8 mouse cellular contexts compared by ENCODE assay signal in the genomic region with DNA sequence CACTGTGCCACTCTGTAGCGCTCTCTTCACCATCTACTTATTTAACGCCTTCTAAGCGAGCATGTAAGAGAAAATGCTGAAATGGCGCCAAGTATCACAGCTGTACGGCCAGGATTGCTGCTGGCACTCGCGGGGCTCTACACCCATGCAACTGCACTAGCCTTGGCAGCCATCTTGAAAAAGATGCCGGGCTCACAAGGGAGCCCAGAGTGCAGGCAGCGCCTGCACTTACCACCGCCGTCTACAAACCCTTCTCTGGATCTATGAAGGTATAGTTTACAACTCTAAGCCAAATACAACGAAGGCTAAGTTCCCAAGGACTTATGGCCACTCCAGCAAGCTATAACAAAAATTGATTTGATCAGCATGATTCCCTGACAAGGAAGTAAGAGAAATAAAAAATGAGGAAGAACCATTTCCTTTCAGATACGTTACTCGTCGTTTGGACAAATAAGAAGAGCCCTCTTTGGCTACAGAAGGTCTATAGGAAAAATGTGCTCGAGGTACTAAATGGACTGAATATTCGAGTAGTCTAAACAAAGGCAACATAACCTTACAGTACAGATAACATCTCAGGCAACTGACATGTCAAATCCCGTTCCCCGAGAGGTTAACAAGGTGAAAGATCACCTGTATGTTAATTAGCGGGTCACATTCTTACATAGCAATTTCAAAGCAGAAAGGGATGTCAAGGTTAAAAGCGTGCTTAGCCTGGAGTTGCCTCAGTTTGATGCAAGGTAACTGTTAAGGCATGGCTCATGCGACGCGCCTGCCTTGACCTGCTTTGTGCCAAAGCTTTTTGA. TPM values are rescaled to one million over a fixed set of nuclear protein-coding genes. Genes with fewer than 3 reads are reported as not detected.
DNase-seq lines count a peak whose midpoint lies in the region; ATAC-seq lines count a peak whose summit lies in the region.

No protein-coding gene starts in this region.

- 0 out of 2 replicates have a peak overlapping the region, but pooled peaks have one; percentile 24 for H3K27ac ChIP-seq in hindbrain, embryonic 11.5 days (ENCODE audit: low read depth, low read length)

- H3K4me1 ChIP-seq in hindbrain, embryonic 11.5 days (replicated peaks; ENCODE audit: control insufficient read depth, insufficient read depth, low read length) = no peaks in the 10 kb centered on the region

- H3K4me3 ChIP-seq in hindbrain, embryonic 11.5 days (ENCODE audit: low read depth, low read length) = peak overlapping the region; percentile 80

- no peaks in the 10 kb centered on the region for H3K27me3 ChIP-seq in hindbrain, embryonic 11.5 days (ENCODE audit: control insufficient read depth, insufficient read depth, low read length)

- H3K4me2 ChIP-seq in hindbrain, embryonic 11.5 days (replicated peaks; ENCODE audit: low read depth, low read length) = peak overlapping the region; percentile 78

- no peaks in the 10 kb centered on the region for H3K36me3 ChIP-seq in hindbrain, embryonic 11.5 days (ENCODE audit: control insufficient read depth, insufficient read depth, low read length)

- WGBS in hindbrain, embryonic 11.5 days = 2% methylated on average over 24 of the region's 24 CpGs

- peak overlapping the region; percentile 87 for H3K9ac ChIP-seq in hindbrain, embryonic 11.5 days (ENCODE audit: low read depth, low read length)

- DNase-seq in Muller cell, postnatal 12 days (ENCODE audit: inconsistent ontology term) = peak; percentile 43
- DNase-seq in cerebellum, postnatal 10 days = peak; percentile 67 to 68
- DNase-seq in frontal cortex, postnatal 10 days (ENCODE audit: low spot score in 2 of 2) = peak; percentile 46 to 57
- peak; percentile 64 for DNase-seq in hindbrain, embryonic 11.5 days (ENCODE audit: low spot score)
- DNase-seq in layer of hippocampus, postnatal 14 days (ENCODE audit: low spot score in 2 of 2) = peak; percentile 48 to 67
- peak; percentile 28 for DNase-seq in lung, postnatal 25 days (ENCODE audit: low spot score)
- DNase-seq in retina, embryonic 14.5 days (ENCODE audit: low spot score) = peak; percentile 66
- DNase-seq in thymus, postnatal 4 days = peak; percentile 64

- no peak for ATAC-seq in hindbrain, embryonic 11.5 days (ENCODE audit: low FRiP score)

- no peaks in the 10 kb centered on the region for H3K9me3 ChIP-seq in hindbrain, embryonic 11.5 days (ENCODE audit: control insufficient read depth, low read length)

RNA-seq across cellular contexts. Expression of a gene that starts 1.4 kb away (rescaled TPM):
- 1,193 and 1,290 TPM in 2 replicates for polyA plus RNA-seq in hindbrain, embryonic 11.5 days (2014; fragmentation: Nextera tagmentation; extraction: Ambion mirVana)
- 100 to 1,000 TPM; 465 to 518 TPM for total RNA-seq in layer of hippocampus, postnatal 14 days (2021)

RNA-seq across cellular contexts. Expression of a gene that starts 27.4 kb away (rescaled TPM):
- 109 and 115 TPM in 2 replicates for polyA plus RNA-seq in hindbrain, embryonic 11.5 days (2014; fragmentation: Nextera tagmentation; extraction: Ambion mirVana)
- total RNA-seq in layer of hippocampus, postnatal 14 days (2021) = 10 to 100 TPM; 19.9 to 20.7 TPM

RNA-seq across cellular contexts. Expression of a gene that starts 37.8 kb away (rescaled TPM):
- 0.18 and 0.25 TPM in 2 replicates for polyA plus RNA-seq in hindbrain, embryonic 11.5 days (2014; fragmentation: Nextera tagmentation; extraction: Ambion mirVana)
- 1 to 10 TPM in 1 of 2 experiments, under 1 TPM in 1; 0.79 to 1.9 TPM for total RNA-seq in layer of hippocampus, postnatal 14 days (2021)
